Mouse (Mus musculus) cerebellum, adult 9-11 months (tissue): ENCODE measurements around the gene Cnfn.
"Not testable (repeated sequence)": the region's sequence is repeated elsewhere in the genome, so short reads cannot be mapped to it uniquely, and the experiment has no call there.

Experiments used
- DNase-seq: peaks from one replicate; pipeline ENCODE4 v3.0.0; 2022

The Cnfn gene

DNA sequence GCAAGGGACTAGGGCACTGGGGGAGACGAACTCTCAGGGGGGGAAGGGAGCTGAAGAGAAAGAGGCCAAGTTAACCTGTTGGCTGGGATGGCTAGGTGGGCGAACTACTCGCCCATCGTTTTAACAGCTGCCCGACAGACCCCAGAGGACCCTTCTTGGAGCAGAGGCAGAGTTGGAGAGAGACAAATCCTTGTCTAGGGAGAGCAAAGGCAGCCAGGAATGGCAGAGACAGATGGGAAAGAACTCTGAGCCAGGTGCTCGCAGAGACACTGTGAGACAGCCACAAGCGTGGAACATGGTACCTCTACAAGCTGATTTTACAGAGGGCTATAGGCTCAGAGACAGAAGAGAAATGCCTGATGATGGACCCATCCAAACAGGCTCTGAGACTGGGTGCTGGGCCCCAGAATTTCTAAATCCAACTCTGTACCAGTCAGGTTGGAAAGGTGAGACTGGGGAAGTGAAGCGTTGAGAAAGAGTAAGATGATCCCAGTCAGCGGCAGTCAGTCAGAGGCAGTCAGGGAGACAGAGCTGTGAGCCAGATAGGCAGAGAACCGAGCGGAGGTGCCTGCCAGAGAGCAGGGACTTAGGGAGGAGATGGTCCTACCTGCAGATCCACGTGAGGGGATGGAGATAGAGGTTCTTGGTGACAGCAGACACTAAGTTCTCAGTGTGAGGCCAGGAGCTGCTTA lies at the start of gene Cnfn:
Gene Cnfn, minus strand, starts transcription at position 667 of the 692 bp plus-strand sequence.
- peak; percentile 71 for DNase-seq

DNA sequence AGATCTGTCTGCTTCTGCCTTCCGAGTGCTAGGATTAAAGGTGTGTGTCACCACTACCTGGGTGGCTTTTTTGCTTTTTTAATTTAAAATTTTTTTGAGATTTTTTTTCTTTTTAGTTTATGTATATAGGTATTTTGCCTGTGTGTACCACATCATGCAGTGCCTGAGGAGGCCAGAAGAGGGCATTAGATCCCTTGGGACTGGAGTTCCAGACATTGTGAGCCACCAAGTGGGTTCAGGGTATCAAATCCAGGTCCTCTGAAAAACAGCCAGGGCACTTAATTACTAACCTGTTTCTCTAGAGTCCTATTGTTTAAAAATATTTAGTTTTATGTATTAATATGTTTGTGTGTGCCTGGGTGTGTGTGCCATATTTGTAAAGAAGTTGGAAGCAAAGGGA lies 48.1 kb upstream of the Cnfn start:
- DNase-seq = no peak

DNA sequence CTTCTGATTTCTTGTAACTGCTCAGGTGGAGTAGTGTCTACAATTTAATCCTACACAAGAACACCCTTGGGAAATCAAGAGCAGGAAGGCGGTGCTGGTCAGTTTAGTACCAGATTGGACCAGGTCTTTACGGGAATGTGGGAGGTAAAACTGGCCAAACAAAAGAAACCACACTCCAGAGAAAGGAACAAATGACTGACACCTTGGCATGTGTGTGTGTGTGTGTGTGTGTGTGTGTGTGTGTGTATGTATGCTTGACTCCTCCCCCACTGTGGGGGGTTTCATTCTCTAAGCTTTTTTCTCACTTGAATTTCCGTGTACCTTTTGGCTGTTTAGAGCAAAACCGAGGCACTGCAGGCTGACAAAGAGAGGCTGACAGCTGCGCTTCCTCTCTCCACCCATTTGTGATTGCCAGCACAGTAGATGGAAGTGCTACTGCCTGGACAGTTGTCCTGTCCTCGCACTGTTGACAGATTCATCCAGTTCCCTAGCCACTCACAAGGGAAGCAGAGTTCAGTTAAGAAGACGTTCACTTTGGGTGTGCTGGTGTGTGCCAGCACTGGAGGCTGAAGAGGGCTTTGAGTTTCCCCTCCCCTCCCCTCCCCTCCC lies 43.4 kb upstream of the Cnfn start, which contains the start of gene Cxcl17:
Gene Cxcl17, minus strand, starts transcription at position 54 of the 609 bp plus-strand sequence.
- no peak for DNase-seq

DNA sequence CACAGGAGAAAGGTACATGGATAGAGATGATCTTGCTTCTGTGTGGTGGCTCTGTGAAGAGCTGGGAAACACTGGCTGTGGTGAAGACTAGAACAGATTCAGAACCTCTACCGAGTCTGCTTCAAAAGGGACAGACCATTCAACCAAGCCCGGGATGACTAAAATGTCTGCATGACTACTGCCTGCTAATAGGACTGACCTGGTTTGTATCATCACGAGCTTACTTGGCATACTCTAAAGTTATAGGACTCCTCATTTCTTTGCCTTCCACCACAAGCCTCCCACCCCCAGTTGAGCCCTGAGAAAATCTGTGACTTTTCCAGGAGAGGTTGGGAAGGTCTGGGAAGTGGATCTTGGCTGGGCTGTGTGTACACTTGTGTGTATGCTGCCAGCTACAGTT lies 42.3 kb upstream of the Cnfn start:
- DNase-seq = no peak

DNA sequence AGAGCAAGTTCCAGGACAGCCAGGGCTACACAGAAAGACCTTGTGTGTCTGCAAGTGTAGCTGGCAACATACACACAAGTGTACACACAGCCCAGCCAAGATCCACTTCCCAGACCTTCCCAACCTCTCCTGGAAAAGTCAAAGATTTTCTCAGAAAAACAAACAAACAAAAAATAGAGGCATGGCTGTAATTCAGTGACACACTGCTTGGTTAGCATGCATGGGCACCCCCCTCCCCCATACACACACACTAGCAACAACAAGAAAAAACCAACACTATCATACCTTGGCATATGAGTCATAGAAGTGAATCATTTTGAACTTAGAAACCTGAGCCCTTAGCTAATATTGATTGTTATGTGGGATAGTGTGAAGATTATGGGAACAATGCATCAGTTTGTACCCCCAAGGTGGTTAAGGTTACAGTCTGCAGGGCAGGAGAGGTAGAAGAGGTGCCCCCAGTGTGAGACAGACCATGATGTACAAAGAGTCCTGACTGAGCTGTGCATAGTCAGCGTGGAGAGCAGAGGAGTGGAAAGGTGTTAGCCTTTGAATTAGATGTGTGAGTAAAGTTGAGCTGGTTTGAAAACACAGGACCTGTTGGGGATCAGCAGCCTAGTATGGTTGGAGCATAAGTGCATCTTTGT lies 41.6 kb upstream of the Cnfn start:
- DNase-seq = no peak

DNA sequence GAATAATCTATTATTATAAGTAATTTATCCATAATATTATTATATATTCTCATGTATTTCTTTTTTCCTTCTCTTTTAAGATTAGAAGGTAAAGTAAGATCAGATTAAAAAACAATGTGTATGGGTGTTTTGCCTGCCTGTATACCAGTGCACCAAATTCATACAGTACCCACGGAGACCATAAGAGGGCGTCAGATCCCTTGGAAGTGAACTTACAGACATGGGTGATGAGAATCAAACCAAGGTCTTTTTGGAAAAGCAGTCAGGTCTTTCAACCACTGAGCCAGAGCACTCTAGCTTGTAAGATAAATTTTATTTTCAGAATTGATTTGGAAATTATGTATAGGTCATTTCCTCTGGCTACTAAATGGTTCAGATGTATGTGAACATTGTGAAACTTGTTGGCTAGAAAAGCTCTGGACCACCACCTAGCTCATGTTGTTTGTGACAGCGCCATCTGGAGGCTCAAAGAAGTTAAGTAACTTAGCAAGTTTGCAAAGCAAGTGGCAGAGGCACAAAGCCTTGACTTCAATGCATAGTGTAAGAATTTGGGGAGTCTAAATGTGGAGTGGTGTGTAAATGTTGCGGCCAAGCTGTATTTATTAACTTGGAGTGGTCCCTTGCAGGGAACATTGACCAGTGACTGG lies 39.7 kb upstream of the Cnfn start:
- DNase-seq = no peak

DNA sequence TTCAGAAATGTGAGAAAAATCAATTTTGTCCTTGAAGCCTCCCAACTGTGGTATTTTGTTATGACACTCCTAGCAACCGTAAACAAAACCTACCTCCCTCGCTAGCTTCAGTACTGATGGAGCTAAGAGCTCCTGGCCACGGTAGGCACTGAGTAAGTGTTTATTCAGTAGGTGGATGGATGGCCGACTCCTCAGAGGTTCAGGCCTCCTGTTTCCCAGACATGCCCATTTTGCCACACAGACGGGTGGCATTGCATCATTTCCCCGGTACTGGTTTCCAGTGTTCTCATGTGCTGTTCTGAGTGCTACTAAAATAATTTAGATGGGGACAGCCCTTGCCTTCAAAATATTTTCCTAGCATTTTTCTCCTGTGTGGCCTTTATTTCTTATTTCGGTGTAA lies 36.9 kb upstream of the Cnfn start:
- DNase-seq = no peak

DNA sequence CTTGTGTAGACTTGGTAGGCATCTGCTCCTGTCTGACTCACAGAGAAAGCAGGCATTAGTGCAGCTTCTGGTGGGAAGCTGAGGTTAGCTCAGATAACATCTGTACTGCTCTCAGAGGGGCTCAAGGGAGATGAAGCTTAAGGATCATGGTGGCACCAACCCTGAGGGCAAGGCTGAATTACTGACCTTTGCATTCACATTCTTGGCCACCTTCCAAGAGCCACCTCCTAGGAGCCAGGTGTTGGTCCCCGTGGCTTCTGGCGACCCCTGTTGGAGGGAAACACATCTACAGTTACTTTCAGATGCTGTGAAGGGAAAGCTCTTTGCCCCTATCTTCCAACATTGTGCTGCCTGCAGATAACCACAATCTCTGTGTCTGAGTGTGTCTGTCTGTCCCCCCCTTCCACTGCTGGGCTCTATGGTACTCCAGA lies 33.2 kb upstream of the Cnfn start:
- DNase-seq = peak; percentile 46

DNA sequence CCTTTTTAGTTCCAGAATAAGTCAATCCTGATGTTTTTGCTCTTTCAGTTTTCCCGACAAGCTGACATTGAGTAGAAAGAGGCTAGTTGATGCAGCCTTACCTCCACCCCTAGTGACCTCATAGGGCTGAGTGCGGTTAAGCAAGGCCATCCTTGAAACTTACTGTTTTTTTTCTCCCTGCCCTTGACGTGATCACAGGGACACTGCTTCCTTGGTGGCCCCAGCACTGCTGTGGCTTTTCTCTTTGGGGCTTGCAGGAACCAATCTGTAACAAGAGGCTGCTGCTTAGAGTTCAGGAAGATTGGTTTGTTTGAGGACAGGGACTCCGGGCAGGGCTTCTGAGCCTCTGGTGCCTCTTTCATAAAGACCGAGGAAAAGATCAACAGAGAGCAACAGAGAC lies 32.5 kb upstream of the Cnfn start:
- DNase-seq = no peak

DNA sequence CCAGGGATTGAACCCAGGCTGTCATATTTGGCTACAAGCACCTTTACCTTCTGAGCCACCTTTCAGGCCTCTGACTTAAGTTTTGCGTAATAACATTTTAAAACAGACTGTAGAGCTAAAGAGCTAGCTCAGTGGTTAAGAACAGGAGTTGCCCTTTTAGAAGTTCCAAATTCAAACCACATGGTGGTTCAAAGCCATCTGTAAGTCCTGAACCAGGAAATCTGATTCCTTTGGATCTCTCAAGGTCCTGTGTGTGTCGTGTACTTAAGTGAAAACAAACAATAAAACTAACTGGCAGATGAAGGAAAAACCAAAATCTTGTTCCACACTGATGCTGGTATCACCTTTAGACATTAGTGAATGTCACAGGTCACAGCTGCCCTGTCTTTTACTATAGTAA lies 32.0 kb upstream of the Cnfn start:
- no peak for DNase-seq

DNA sequence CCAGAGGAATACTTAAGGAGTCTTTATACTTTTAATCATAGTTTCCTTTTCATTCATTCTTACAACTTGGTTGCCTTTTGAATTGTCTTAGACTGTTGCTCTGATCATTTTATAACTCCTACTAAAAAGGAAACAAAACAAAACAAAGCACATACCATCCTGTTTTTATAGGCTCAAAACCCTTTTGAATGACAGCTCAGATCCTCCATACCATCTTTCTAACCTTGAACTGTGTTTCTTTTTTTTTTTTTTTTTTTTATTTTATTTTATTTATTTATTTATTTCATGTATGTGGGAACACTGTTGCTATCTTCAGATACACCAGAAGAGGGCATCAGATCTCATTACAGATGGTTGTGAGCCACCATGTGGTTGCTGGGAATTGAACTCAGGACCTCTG lies 29.5 kb upstream of the Cnfn start:
- DNase-seq = not testable (repeated sequence)

DNA sequence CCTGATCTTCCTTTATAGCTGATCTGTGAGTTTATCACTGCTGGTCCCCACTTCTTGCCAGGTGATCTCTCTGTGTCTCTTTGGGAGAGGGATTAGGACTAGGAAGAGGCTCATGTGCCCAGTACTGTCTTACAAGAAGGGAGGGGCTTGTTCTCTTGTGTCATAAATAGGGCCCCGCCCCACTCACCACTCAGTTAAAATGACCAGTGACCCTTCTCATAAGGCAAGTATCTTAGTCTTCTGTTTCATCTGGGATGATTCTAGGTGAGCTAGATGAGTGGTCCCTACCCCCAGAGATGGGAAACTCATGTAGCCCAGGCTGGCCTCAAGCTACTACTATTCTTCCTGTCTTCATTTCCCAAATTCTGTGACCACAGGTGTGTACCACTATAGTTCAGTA lies 29.1 kb upstream of the Cnfn start, which contains the start of gene Lipe:
Gene Lipe, minus strand, starts transcription at position 101 of the 400 bp plus-strand sequence.
- no peak for DNase-seq

DNA sequence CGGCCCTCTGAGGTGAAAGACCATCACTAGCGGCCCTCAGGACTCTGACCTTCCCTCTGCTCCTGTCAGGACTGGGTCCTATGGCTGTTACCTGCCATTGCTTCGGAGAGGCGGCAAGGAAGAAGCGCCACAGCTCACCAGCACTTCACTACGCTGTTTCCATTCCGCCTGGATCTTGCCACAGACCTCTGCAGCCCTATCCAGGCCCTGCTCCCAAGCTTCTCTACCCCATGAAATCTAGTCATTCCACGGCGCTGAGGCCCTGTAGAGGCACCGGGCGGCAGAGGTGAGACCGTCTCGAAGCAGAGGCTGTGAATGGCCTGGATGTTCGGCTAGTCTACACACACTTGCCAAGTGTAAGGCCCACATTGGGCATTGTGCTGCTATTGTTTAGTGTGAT lies 27.1 kb upstream of the Cnfn start:
- DNase-seq = no peak

DNA sequence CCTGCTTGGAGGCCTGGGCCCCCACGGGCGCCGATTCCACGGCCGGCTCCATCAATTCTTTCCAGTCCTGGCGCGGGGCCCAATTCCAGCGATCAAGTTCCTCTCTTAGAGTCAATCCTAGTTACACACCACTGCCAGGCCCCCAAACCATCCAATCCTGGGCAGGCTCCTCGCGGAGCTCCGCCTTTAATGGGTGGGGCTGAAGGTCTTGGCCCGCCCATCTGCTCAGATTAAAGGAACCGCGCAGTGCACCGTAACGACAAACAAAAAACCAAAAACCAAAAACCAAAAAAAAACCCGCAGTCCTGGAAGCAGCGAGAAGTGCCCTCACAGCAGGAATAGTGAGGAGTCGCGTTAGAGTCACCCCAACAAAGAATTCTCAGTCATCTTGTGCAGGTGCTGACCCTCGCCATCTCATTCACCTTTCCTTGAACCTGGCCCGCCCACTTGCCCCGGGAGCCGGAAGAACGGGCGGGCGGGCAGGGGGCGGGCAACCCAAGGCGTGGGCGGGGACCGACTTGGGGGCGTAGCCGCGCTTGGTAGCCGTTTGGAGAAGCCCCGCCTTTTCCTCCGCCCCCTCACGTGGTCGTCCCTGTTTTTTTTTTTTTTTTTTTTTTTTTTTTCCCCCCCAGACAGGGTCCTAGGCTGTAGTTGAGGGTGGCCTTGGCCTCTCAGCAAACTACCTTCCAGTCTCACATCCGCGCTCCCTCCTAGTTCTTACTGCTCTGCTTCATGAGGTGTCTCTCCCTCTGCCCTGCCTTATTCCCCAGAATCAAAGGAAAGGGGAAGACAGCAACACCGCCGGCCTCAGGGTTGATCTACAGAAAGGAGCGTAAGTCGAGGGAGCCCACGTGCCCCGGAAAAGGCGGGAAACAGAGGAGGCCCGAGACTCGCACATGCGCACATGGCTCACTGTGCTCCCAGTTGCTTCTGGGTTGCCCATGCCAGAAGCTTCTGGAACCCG lies 26.3 kb upstream of the Cnfn start:
- peak; percentile 96 for DNase-seq

DNA sequence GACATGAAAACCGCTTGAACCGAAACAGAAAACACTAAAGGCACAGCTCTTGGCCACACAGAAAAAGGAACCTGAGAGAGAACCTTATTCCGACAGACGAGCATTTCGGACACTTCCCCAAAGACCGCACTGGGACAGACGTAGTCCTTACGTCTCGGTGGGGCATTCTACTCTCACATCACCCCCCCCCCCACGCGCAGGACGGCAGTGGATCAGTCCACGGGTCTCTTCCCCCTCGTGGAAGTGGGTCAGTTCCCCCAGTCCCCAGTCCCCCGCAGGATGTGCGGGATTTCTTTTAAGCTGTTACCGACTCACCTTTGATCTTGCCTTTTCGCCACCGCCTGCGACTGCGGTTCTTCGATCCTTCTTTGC lies 25.6 kb upstream of the Cnfn start:
- DNase-seq = no peak

DNA sequence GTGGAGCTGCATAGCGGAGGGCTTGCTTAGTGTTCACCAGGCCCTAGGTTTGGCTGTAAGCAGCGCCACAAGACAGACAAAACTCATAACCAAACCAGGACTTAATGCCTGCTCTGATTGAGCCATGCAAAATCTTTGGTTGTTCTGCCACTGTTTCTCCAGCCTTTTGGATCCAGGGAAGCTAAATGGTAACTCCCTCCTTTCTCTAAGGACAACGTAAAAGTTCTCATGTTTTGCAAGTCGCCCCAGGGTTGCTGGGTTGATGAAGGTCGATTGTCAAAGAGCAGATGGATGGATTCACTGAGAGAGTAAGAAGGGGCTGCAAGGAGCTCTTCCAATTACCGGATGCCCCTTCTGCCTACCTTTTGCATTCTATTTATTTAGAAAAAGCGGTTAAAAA lies 25.2 kb upstream of the Cnfn start:
- peak; percentile 24 for DNase-seq

DNA sequence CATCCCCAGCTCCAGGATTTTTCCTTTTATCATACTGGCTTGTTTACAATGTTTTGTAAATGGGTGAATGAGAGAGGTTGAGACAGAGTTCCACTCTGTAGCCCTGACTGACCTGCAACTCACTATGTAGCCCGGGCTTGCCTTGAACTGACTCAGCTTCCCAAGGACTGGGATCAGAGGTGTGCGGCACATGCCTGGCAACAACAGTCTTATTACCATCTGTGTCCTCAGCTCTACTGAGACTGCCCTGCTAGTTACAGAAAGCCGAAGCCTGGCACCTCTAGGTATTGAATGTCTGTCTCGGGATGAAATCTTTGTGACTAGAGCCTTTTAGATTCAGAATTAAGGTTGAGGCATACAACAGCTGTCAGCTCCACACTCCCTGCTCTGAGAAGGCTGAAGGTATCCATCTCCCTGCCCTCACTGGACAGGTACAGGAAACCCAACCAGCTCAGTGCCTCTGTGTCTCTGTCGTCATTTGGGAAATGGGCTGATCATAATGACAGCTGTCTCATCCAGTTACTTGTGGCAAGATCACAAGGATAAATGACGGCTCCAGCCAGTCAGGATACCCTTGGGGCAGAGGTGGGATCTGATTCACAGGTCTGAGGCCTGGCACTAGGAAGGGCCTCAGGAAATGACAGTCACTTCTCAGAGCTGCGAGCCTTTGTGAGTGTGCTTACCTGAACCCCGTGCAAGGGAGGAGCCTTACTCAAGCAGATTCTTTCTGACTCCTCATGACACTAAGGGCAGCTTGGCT lies 24.1 kb upstream of the Cnfn start:
- DNase-seq = peak; percentile 34

DNA sequence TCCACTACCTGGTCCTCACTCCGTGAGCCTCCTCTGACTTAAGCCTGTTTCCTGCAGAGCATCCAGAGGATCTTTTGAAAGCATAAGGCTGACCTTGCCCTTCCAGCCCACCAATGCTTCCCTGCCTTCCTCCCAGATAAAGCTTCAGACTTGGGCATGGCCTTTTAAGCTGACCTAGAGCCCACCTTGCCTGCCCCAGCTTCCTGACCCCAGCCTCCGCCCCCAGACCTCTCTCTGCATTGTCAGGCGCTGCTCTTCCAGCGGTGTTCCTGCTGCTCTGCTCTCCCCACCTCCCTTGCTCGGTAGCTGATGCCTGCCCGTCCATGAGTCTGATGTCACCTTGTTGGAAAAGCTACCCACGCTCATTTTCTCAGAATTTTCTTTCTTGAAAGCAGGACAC lies 23.3 kb upstream of the Cnfn start:
- peak; percentile 23 for DNase-seq

DNA sequence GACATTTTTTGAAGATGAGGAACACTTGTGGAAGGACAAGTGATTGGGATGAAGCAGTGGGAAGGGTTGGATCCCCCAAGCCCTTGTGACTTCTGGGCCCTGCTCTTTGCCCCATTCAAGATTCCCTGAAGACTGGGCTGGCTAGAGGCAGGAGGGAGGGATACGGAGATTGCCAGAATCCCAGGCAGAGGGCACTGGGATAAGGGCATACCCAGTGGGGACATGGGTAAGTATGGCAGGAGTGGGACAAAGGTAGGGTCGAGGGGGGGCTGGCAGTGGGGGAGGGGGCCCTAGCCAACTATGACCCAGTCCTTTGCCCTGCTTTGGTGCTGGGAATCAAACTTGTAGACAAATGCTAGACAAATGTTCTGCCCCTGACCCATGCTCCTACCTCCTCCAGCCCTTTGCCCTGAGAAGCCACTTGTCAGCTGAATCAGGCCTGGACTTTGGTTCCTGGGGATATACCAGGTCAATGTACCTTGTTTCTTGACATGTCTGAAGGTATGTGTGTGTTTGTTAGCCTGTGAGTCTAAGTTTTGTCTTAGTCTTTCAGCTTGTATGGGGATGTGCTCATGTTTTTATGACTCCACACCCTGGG lies 22.4 kb upstream of the Cnfn start:
- DNase-seq = peak; percentile 21

DNA sequence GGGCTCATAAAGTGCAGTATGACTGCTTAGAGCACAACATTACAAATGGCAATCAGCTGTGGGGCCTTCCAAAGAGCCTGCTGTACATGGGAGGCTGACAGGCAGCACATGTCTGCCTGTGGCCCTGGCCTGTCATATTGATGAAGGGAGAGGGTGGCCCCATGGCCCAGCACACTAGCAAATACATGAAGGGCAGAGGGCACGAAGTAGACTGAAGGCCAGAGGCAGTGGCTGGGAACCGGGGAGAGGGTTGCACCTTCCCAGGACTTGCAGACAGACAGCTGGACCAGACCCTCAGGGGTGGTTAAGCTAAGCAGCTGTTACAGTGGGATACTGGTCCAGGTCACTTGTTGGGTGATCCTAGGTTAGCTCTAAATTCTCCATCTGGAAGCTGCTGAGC lies 21.5 kb upstream of the Cnfn start:
- DNase-seq = no peak

DNA sequence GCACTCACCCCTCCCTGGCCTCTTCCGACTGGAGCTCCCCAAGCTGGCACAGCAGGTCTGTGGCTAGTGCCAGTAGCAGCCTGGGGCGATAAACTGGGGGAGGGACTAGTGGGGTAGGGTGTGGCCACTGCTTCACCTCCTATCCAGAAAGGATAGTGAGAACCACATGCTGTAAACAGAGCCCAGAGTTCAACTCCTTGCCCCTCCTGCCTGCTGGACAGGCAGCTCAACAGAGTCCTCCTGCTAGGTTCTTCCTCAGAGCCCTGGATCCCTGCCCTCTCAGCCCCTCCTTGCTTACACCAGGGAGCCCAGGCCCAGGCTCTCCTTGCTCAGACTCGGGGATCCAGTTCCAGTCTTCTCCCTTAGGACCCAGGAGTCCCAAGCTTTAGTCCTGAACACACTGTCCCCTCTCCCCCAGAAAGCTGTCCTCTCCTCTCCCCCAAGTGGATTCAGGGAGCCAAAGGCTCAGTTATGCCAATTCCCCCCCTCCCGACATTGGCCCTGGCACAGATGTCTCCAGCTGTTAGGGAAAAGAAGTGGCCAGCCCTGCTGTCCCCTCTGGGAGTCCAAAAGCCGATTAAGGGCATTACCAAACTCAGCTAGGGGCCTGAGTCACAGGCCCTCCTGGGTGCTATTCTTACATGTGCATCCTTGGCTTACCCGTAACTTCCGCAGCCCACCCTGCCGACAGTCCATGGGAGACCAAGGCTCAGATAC lies 20.7 kb upstream of the Cnfn start:
- peak; percentile 57 for DNase-seq
